Mouse (Mus musculus): ENCODE measurements at regions not wholly inside any gene's neighbourhood (a gene's known extent, or its start where the extent isn't known, plus 50 kb on each side); places are given as distances from the start of the nearest gene placed in this dataset.

DNA sequence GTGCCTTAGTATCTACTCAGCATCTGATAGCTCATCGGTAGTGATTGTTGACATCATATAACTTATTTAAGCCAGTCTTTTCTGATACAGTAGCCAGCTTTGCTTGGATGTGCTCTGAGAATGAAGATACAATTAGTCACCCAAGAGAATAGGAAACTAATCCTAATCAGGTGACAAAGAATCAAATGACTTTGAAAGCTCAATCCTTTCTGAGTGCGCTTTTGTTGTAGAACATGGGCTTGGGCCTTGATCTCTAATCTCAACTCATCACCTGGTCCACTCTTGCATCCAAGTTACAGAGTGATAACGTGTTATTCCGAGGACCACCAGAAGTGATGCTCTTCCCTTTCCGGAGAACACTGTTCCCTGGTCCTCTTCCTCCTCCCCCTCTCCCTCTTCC lies 86.9 kb upstream of the Cpm start:
- no peak for DNase-seq (ENCODE audit: low spot score)

DNA sequence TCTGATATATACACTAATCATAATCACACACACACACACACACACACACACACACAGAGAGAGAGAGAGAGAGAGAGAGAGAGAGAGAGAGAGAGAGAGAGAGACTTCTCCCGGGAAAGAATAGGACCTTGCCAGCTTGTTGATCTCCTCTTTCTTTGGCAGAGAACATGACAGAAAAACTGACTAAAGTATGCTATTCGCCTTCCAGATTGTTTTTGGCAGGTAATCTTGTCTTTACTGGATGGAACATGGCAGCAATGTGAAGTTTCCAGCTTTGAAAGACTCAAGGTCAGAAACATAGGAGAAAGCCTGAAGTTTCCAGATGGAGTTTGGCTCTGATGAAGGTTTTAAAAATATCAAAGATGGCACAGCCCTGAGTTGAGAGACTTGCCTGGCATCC lies 87.8 kb upstream of the Cpm start:
- DNase-seq (ENCODE audit: low spot score): no peak

DNA sequence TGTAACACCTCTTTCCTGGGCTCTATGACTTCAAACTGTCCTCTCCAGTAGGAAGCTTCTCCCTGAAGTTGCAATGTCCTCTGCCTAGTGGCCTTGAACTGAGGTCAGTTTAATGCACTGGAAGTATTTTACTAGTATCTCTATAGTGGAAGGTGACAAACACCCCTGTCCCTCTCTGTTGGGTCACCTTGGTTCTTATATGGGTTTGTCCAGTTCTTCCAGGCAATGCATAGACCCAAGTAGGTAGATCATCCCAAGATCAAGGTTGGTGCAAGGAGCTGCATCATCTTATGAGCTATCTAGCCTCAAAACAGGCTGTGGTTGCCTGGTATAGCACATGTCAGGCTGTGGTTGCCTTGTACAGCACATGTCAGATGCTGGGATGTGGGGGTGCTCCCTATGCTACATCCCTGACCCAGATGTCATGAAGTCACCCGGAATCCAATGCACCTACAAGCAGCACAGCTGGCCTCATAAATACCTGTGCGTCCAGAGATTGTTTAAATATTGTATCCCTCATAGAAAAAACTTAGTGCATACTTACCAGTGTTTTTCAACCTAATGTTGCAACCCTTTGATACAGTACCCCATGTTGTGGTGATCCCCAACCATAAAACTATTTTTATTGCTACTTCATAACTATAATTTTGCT lies 88.4 kb upstream of the Cpm start:
- no peak for DNase-seq (ENCODE audit: low spot score)

DNA sequence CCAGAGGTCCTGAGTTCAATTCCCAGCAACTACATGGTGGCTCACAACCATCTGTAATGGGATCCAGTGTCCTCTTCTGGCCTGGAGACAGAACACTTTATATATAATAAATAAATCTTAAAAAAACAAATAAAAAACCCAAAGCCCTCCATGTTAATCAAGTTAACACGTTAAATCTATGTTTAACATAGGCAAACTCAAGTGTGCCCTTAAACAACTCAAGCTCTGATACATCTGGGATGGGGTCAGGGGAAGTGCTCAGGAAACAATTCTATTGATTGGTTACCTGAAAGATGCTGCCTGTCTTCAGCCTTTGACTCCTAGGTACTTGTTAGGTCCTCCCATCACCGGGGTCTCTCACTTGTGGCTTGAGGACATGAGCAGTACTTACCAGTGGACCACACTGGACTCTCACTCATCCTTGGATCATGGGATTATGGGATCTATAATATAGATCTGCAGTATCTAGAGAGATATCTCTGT lies 89.1 kb upstream of the Cpm start:
- DNase-seq (ENCODE audit: low spot score): no peak

DNA sequence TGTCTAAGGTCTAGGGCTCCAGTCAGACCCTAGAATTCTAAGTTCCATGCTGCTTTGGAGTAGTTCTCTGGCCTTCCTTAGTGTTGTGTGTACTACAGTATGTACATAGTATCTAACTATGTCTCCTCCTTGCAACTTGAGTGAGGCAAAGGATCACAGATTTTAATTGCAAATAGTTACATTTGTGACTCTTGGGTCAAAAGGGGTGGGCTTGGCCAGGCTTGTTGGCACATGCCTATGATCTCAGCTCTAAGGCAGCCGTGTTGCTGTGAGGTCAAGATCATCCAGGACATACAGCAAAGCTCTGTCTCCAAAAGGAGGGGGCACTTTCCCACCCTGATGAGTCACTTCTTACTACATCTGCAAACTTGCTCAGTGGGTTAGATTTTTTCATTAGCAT lies 89.8 kb upstream of the Cpm start:
- DNase-seq (ENCODE audit: low spot score): no peak

DNA sequence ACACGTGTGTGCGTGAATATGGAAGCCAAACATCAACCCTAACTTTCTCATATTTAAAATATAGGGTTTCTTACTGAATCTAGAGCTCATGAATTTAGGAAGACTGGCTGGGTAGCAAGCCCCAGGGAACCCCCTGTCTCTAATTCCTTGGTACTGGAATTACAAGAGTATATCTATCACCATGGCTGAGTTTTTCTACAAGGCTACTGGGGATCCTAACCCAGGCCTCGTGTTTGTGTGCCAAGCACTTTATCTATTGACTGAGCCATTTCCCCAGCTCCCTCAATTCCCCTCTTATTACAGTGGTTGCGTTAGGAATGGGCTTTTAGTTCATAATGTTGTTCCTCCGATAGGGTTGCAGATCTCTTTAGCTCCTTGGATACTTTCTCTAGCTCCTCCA lies 90.6 kb upstream of the Cpm start:
- no peak for DNase-seq (ENCODE audit: low spot score)

DNA sequence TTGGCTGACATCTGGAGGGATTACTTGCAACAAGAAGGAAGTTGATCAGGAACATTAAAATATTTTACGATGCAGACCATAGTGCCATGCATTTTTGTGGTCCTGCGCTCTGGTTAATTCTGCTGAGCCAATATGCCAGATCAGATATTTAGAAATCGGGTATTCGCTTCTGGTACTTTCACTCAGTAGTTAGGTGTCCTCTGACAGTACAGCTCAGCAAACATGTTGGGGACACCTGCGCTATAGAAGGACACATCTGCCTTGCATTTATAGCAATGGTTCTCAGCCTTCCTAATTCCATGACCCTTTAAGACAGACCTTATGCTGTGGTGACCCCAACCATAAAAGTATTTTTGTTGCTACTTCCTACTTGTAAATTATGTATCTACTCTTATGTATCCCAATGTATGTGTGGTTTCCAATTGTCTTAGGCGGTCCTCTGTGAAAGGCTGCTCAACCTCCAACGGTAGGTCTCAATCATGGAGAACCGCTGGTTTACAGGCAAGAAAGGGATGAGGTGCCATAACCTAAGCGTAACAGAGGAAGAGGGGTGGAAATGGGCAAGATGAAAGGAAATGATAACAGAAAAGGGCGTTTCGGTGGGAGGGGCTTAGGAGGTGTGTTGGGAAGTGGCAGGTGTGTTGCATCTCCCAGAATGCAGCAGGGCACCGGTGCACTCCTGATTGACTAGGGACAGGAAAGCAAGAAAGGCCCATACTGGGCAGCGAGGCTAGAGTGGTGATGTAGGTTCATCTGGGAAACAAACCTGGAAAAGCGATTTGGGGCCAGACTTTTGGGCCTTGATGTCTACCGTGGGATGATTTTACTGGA lies 92.3 kb upstream of the Cpm start:
- no peak for DNase-seq (ENCODE audit: low spot score)

DNA sequence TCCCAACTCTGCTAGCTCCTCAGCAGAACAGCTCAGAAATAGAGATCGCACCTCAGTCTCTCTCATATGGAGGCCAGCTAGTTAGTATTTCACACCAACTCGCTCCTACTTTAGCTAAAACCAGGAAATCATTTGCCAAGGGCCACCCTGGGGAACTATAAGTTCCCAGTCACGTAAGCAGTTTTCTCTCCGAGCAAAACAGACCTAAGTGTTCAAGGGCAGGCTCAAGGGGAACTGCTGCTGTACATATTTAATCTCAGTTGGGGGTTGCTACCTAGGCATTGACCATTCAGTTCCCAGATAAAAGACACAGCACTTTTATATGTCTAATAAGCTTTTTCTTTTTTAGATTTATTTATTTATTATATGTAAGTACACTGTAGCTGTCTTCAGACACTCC lies 93.5 kb upstream of the Cpm start:
- no peak for DNase-seq (ENCODE audit: low spot score)

DNA sequence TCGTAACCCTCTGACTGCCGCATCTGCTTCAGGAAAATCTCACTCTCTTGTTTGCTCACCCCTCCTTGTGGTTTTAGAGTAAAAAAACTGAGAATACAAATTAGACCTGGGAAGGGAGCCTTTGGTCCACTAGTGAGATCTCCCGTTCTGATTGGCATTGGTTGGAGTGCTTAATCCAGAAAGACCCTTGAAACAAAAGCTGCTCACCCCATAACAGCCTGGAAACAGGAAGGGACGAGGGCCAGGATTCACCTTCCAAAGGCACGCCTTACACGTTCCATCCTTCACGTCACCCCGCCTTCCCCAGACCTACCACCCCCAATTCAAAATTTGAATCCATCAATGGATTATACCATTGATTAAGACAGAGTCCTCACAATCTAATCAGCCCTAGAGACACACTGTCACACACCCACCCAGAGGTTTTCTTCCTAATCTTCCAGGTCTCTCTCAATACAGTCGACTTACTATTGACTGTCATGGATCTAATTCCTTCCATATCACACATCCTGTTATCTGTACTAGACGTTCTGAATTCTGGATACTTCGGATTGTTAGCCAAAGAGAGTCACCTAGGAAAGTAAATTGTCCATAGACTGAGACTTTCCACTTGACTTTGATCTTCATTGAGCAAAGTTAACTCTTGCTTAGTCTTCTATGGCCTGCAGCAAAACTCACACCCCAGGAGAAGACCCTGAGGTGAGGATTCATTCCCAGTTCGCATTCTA lies 94.1 kb upstream of the Cpm start:
- no peak for DNase-seq (ENCODE audit: low spot score)

DNA sequence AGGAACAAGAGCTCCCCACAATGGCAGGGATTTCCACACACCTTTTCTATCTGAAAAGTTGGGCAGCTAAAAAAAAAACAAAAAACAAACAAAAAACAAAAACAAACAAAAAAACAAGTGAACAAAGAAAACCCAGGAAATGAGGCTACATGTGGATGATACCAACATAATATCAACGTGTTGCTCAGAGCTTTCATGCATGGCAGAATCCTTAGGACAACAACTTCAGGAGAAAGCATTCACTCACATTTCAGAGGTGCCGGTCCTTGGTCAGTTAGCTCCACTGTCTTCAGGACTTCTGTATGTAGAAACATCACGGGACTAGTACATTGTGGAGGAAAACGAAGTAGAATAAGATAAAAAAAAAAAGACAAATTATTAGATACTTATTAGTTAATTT lies 94.8 kb upstream of the Cpm start:
- no peak for DNase-seq (ENCODE audit: low spot score)

DNA sequence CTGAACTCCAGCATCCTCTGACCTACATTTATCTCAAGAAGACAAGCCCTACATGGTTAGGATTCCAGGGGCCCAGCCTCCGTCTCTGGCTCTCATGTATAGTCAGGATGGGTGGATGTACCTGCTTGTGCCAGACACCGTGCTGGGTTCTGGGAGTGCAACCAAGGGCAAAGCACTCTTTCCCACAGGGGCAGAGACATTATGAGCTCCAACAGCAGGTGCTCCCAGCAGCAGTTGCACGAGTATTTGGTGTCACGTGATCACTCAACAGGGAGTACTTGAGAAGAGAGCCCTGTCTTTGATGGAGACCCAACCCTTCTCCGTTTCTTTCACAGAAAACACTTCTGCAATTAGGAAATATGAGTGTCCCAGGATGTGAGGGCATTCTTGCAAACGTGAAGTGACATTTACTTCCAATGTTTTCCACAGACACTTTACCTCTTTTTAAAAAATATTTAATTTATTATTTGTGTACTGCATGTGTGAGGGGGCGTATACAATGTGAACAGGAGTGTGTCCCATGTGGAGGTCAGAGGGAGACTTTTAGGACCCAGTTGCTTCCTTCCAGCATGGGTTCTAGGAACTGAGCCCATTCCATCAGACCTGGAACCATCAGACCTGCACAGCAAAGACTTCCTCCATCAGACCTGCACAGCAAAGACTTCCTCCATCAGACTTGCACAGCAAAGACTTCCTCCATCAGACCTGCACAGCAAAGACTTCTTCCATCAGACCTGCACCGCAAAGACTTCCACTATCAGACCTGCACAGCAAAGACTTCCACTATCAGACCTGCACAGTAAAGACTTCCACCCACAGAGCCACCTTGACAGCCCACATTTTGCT lies 95.5 kb upstream of the Cpm start:
- DNase-seq (ENCODE audit: low spot score): no peak

DNA sequence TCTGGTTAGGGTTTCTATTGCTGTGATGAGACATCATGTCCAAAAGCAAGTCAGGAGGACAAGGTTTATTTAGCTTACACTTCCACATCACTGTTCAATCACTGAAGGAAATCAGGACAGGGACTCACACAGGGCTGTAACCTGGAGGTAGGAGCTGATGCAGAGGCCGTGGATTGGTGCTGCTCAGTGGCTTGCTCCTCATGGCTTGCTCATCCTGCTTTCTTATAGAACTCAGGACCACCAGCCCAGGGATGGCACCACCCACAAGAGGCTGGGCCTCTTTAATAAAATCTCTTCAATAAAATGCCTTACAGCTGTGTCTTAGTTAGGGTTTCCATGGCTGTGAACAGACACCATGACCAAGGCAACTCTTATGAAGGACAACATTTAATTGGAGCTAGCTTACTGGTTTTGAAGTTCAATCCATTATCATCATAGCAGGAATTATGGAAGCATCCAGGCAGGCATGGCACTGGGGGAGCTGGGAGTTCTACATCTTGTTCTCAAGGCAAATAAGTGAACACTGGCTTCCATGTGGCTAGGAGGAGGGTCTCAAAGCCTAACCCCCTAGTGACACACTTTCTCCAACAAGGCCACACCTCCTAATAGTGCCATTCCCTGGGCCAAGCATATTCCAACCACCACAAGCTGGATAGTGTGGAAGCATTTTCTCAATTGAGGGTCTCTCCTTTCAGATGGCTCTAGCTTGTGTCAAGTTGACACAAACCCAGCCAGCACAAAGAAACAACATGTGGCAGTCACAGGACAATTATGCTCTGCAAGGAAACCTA lies 96.4 kb upstream of the Cpm start:
- no peak for DNase-seq (ENCODE audit: low spot score)

DNA sequence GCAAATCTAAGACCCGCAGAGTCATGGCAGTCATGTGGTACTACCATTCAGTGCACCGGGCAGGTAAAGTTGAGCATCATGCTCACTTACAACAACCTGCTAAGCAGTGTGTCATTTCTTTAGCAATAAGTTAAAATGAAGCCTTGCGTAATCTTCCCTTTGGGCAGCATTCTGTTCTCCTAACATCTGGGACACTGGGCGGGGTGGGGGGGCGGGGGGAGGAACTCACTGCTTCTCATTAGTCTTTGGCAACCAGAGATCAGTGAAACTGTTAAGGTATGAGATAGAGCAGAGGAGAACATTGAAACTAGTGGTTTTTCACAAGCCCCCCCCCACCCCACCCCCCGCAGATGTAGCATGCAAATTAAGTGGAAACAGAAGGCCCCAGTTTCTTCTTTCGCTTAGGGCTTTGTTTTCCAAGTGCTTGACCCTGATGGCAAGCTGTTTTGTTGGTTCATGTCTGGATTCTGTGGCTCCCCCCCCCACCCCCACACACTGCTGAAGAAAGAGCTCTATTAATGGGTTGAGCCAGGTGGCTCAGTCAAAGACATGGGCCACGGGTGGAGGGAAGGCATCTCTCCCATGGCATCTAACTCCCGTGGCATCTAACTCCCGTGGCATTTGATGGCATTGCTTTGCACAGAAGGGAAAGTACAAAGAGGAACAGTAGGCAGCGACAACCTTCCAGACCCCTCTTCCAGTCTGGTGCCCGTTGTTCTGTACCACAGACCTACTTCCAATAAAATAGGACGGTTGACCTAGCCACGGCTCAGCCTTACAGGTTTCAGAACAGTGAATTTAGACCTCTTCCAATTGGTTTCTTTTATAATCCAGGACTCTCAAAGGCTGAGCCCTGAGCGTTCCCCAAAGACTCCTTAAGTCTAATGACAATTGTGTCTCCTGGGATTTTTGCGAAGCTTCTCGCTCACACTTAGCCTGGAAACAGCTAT lies 97.2 kb upstream of the Cpm start:
- no peak for DNase-seq (ENCODE audit: low spot score)

DNA sequence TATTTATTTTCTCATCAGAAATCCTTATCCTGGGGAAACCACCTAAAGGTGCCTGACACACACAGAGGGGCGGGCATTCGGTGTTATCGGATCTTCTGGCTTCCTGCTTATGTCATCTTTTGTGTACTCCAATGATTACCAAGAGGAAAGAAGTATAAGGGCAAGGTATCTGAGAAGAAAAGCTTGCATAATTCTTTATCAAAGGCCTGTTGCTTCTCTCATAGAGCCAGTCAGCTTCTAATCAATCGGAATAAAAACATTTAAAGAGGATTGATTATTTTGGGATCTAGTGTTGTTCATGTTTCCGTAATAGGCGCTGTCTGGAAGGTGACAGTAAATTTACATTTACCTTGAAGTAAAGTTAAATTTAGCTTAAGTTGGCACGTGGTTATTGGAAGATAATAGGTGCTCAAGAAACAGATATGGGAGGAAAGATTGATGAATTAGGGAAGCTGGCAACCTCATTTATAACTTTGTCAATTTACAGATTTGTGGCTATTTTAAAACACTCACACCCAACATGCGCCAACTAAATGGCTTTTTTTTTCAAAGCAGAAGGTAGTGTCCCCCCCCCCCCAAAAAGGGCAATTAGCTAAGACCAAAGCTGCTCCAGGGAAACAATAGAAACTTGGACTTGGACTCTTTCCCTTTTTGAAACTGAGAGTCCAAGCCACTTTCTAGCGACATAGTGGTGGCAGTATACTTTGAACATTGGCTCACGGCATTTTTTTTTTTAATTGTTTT lies 98.3 kb upstream of the Cpm start:
- no peak for DNase-seq (ENCODE audit: low spot score)

DNA sequence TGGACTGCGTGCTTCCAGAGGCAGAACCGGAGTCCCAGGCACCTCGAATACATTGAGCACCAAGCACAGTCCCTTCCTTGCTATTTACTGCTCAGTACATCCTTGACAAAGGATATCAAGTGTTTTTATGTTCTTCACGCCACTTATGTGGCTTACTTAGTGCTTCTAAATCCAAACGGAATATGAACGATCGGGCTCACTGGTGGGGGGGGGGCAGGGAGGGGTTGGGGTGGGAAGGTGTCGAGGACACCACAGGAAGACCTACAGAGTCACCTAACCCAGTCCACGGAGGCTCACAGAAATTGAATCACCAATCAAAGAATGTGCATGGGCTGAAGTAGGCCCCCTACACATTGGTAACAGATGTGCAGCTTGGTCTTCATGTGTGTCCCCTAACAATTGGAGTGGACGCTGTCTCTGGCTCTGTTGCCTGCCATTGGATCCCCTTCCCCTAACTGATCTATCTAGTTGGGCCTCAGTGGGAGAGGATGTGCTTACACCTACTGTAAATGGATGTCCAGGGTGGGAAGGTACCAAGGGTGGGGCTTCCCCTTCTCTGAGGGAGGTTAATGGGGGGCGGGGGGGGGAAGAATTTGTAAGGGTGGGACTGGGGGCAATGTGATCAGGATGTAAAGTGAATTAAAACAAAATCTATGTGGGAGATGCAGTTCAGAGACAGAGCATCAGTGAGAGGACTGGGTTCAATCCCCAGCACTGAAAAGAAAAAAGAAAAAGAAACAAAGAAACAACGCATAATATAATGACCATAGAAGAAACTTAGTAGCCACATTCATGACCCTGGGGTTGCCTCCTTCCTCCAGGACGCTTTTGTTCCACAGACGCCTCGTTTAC lies 99.1 kb upstream of the Cpm start:
- no peak for DNase-seq (ENCODE audit: low spot score)

DNA sequence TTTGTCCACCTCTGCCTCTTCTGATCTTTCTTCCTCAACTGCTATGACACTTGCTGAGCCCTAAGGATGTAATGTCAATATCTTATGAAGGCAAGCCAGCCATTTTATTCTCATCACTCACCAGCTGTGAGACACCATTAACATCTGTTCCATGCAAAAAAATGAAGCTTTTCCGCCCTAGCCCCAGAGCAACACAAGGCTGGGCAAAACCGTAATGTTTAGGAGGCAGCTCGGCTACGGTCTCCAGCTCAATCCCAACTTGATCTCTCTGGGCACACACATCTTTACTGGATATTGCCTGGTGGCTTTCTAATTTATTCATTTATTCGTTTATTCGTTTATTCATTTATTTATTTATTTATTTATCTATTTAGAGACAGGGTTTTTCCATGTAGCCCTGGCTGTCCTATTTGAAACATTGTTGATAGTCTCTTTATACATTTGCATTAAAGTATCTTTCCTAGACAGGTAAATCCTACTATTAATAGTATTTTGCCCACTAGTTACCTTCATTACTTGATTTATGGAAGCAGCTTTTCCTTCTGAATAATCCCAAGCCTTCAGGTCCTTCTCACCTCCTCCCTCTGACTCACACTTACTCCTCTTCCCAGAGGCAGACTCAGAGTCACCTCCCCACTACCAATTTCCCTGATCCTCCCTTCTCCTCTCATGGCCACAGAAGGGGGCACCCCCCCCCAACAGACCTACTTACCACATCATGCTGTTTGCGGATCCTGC lies 99.9 kb upstream of the Cpm start:
- DNase-seq (ENCODE audit: low spot score): no peak

DNA sequence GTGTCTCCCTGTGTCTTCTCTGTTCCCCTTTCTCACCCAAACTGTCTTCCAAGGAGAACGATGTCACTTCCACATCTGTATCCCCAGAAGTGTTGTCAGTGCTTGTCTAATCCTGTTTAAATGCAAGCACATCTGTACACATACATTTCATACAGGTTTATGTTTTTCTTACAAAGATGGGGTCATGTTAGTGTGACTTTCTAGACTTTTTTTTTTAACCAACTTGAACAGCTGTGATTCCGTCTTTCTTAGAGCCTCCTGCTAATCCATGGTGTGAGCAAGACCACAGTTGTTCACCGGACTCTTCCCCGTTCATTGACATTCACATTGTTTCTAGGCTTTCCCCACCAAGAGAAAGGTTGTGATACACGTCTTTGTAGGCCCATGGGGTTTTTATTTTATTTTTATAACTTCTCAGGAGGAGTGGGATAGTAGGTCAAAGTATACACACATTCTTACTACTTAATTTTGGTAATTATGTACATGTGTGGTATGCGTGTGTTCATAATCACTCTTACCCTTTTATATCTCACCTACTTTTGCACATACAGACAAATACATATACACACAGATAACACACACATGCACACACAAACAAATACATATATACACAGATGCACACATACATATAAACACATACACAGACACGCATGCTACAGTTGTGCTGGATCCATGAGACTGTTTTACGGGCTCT lies 100.6 kb upstream of the Cpm start:
- no peak for DNase-seq (ENCODE audit: low spot score)

Data from ovary, postnatal 14 days (tissue).